Mouse (Mus musculus): ENCODE data around the gene Snrnp200.
"Not testable (repeated sequence)": the region's sequence is repeated elsewhere in the genome, so short reads cannot be mapped to it uniquely, and the experiment has no call there.

Gene Snrnp200

DNA sequence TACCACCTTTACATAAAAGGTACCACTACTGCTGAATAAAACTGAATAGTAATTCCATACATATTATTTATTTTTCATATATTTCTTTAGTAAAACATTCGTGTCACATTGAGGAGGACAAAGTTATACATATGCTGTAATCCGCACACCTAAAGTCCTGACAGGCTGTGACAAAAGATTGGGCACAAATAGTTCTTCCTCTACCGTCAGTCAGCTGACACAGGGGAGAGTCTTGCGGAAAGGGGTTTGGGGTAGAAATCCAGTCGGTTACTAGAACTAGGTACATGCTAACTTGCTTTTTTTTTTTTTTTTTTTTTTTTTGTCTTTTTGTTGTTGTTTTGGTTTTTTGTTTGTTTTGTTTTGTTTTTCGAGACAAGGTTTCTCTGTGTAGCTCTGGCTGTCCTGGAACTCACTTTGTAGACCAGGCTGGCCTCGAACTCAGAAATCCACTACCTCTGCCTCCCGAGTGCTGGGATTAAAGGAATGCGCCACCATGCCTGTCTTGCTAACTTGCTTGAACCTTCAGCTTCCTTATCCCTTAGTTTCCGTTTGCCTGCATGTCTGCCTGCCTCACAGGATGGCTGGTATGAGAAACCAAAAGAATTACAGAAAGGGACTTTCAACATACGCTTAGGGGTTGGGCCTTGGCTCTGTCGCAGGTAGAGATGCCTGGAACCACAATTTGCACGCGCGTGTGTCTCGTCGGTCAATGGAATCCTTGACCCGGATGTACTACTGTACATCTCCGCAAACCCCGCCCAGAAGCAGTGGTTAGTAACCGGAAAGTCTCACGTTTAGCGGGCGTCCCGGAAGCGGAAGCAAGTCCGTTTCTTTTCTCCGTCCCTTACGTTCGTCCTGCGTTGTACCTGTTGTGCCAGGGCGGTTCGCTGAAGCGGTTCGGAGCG lies at the start of gene Snrnp200, which contains the start of gene 1810024B03Rik:
TSS of gene Snrnp200 (plus strand) at position 840 of the 905 bp plus-strand sequence.
TSS of gene 1810024B03Rik (minus strand) at position 734 of the 905 bp plus-strand sequence.
- in situ Hi-C loops (cut with MboI): no loop called here

DNA sequence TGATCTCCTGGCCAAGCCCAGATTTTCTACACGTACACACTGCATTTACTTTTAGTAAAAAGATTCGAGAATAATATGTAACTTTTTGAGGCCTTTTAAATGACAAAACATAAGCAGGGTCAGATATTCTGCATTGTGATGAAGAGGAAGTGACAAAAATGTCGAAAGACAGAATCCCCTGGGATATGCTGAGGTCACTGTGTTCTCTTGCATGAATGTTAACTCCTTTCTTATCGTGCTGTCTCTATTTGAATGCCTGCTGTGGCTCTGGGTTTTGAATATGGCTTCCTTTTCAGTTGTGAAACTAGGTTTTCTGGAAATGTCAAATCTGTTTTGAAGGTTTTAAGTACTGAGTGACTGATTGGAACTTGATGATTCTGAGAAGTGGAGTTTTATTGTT lies 42.5 kb upstream of the Snrnp200 start:
- in situ Hi-C loops (cut with MboI): loop anchor here (10.0 kb wide), 1 partner anchor 179 kb away; no protein-coding TSS in a partner anchor

GRCm38 (mm10) chr2:127166261-127166660 lies 41.9 kb upstream of the Snrnp200 start:
- in situ Hi-C loops (cut with MboI): loop anchor here (10.0 kb wide), 1 partner anchor 179 kb away; no protein-coding TSS in a partner anchor

- in situ Hi-C loops (cut with MboI): no loop called here
These were observed 25.4 kb upstream of the Snrnp200 start for GRCm38 (mm10) chr2:127182598-127183381.

- in situ Hi-C loops (cut with MboI): no loop called here
These were observed 18.6 kb upstream of the Snrnp200 start for GRCm38 (mm10) chr2:127189574-127189973.

DNA sequence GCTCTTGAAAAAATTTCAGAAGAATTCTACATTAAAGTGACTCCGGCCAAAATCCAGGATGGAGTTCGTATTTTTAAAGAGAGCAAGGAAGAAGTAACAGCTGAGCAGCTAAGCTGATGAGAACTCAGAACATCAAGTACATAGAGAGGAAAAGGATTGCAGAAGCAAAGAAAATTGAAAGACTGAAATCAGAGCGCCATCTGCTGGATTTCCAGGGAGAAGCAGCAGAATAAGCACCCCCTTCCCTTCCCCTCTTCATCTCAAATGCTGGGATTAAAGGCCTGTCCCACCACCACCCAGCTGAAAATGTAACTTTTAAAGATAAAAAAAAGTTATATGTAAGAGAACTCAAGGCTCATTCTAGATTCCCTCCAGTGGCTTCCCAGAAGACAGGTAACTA lies 3.3 kb upstream of the Snrnp200 start:
- in situ Hi-C loops (cut with MboI): no loop called here

GRCm38 (mm10) chr2:127205936-127206335 lies 2.2 kb upstream of the Snrnp200 start:
- in situ Hi-C loops (cut with MboI): not testable (repeated sequence)

DNA sequence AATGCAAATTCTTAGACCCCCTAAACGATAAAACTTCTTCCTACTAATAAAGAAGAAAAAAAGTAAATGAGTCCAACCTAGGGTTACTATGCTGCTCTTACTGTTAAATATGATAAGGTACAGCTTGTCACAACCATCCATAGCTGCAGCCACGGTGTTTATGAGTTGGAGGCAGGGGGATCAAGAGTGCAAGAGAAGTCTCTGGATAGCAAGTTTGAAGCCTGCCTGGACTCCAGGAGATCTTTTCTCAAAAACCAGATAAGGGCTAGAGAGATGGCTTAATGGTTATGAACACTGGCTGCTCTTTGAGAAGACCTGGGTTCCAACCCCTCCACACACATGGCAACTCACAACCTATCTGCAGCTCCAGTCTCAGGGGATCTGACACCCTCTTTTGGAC lies 1.3 kb upstream of the Snrnp200 start:
- in situ Hi-C loops (cut with MboI): no loop called here

DNA sequence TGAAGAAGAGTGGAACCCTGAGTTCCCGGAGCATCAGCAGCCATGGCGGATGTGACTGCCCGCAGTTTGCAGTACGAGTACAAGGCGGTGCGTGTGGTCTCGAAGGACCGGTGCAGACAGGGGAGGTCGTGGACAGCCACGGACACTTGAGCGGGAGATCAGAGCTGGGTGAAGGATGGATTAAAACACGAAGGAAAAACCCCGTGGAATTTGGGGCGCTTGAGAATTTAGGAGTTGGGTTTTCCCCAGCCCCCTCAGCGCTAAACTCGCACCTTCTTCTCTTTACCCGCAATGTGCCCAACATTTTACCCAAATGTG lies 225 bp downstream of the Snrnp200 start:
- in situ Hi-C loops (cut with MboI): no loop called here

DNA sequence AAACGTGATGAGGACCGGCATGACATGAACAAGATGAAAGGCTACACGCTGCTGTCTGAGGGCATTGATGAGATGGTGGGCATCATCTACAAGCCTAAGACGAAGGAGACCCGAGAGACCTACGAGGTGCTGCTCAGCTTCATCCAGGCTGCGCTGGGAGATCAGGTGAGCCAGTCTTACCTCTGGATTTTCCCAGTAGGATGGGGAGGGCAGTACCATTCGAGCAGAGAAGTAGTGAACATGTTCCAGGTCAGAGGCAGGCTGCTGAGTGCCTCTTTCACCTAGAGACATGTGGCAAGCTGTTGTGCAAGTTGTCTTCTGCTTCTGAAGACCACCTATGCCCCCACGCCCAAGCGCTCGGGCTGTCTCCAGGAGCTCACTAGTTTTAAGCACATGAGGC lies 2.5 kb downstream of the Snrnp200 start:
- in situ Hi-C loops (cut with MboI): loop anchor here (5.0 kb wide), 1 partner anchor 48 kb away; no protein-coding TSS in a partner anchor

DNA sequence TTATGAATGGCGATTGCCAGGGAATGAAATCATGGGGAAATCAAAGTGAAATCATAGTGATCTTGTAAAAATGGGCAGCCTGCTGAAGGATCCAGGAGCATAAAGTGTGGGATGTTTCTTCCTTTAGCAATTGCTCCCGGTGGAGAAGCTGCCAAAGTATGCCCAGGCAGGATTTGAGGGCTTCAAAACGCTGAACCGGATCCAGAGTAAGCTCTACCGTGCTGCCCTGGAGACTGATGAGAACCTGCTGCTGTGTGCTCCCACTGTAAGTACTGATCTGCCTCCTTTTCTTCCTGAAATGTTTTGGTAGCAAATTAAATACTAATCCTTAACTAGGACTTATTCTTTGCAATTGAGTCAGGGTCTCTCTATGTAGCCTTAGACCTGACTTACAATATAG lies 9.6 kb downstream of the Snrnp200 start:
- in situ Hi-C loops (cut with MboI): no loop called here

DNA sequence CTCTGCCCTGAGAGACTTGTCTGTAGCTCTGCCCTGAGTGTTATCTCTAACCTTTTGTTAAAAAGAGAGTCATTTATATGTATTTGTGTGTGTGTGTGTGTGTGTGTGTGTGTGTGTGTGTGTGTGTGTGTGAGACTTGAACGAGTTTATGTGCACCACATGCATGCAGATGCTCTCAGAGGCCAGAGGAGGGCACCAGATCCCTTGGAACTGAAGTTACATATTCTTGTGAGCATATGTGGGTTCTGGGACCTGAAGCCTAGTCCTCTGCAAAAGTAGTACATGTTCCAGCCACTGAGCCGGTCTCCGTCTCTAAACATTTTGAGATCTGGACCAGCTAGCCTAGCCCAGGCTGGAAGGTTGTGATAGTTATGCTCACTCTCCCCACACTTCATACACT lies 17.1 kb downstream of the Snrnp200 start:
- in situ Hi-C loops (cut with MboI): no loop called here

GRCm38 (mm10) chr2:127237897-127238610 lies 29.9 kb downstream of the Snrnp200 start:
- in situ Hi-C loops (cut with MboI): no loop called here

DNA sequence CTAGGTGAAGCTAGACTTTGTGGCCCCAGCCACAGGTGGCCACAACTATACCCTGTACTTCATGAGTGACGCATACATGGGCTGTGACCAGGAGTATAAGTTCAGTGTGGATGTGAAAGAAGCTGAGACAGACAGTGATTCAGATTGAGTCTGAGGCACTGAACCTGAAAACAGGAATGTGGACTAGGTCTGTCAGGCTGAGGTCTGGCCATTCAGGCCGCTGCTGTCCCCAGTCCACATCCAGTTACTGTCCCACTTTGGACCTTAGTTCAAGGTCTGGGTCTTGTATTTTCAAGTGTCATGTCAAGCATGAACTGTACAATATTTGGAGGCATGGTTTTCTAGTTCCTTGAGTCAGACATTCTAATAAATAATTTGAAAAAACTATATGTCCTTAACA lies 31.9 kb downstream of the Snrnp200 start:
- in situ Hi-C loops (cut with MboI): no loop called here

DNA sequence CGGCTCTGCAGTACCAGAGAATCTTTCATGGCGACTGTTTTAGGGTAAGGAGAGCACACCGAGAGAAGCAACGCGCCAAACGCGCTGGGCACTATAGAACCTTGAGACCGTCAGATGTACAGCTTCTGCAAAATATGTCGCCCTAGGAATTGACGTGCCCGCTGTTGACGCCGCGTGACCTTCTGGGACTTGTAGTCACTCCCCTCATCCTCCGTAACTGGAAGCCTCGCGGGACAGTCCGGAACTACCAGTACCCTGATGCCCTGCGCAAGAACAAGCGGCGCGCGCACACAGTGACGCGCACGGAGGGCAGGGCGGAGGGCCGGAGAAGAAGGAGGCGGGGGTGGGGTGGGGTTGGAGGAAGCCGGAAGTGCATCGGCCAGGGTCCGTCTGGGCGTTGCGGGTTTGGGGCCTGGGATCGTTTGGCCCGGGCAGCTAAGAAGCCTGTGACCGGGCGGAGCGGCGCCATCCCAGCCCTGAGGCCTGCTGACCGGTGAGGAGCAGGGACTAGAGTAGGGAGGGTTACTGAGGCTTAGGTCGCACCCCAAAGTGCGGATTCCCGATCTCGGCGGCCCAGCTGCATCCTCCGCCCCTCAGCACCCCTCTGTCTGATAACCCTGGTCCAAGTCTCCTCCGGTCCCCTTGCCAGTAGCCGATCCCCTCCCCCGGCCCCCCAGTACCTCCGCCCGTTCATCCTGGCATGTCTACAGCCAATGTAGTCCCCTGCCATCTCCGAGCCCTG lies 39.6 kb downstream of the Snrnp200 start, which contains the start of the genes Ciao1 and Tmem127:
TSS of gene Ciao1 (minus strand) at position 225 of the 742 bp plus-strand sequence.
TSS of gene Tmem127 (plus strand) at position 317 of the 742 bp plus-strand sequence.
- in situ Hi-C loops (cut with MboI): no loop called here

DNA sequence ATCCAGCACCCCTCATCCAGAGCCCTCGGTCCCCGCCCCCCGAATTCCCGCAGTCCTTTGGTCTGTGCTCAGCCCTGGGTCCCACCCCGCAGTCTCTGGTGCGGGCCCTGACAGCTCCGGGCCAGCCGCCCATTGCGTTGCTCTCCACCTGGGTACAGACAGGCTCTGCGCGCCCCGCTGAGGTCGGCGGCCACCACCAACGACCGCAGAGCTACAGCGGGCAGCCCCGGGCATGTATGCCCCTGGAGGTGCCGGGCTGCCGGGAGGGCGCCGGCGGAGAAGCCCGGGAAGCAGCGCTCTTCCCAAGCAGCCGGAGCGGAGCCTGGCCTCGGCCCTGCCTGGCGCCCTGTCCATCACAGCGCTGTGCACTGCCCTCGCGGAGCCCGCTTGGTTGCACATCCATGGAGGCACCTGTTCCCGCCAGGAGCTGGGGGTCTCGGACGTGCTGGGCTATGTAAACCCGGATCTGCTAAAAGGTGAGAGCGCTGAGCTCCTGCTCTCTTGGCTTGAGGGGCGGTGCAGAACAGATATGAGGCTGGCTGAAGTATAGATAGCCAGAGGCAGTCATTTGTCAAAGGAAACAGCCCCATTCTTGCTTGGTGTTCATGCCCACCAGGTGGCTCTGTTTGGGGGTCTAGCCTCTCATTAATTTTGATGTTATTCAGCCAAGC lies 40.3 kb downstream of the Snrnp200 start:
- in situ Hi-C loops (cut with MboI): no loop called here

DNA sequence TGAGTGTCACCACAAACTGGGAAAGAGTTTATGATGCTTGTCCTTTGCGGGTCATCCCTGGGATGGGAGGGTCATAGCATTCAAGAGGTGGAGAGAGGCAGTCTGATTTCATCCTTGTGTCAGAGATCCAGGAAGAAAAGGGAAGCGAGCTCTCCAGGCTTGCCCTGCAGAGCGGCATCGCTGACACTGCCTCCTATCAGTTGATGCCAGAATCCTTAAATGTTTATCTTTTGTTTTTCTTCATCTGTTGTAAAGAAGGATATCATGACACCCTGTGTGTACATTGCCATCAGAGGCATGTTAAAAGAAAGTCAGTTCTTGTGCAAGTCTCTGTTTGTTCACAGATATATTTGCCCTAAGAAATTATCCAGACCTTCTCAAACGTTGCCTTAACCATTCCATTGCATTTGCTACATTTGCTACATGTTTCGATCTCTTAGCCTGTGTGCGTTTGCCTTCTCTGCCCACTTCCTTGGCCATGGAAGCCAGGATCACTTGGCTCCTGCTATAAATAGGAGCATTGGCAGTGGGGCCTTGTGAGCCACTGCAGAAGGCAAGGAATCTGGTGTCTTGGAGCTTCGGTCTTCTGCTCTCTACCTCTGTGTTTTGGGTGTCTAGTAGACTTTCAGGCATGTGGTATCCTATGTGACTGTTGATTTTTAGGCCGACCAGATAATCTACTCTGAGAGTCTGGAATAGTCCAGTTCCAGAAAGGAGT lies 42.3 kb downstream of the Snrnp200 start:
- in situ Hi-C loops (cut with MboI): loop anchor here (10.0 kb wide), 1 partner anchor 94 kb away; no protein-coding TSS in a partner anchor

DNA sequence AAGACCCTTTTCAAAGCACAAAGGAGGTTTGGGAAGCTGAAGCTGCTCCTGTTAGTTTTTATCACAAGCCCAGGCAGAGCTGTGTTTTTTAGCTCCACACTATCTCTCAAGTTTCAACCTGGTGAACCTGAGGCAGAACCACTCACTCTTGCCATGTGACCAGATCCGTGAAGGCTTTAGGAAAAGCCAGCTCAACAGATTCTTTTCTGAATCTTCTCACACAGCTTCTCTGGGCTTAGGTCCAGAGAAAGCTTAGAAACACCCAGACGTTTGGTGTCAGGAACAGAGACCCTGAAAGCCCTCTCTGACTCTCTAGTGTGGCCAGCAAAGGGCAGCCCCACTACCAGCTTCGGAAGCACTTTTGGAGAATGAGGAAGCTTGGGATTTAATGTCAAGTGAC lies 43.3 kb downstream of the Snrnp200 start:
- in situ Hi-C loops (cut with MboI): loop anchor here (10.0 kb wide), 1 partner anchor 93 kb away; no protein-coding TSS in a partner anchor

- in situ Hi-C loops (cut with MboI): loop anchor here (10.0 kb wide), 1 partner anchor 93 kb away; no protein-coding TSS in a partner anchor
These were observed 43.8 kb downstream of the Snrnp200 start for GRCm38 (mm10) chr2:127251880-127252527.

Measured in mature B cell (primary cell).